Mouse (Mus musculus) adrenal gland, adult (tissue): ENCODE results near the gene Limd1.
A peak's percentile ranks its signal among the peaks of the same experiment; 100 is the strongest.
"Not testable (repeated sequence)": the region's sequence is repeated elsewhere in the genome, so short reads cannot be mapped to it uniquely, and the experiment has no call there.

Experiments used
- DNase-seq, 2 experiments: peaks; one replicate each; pipeline ENCODE4 v3.0.0; 2022 to 2023; ENCODE audit warnings: low spot score in 1 of 2; ENCODE audit not compliant: inconsistent age in 2 of 2

Limd1 gene

GRCm38 (mm10) chr9:123478586-123479195 lies at the start of gene Limd1:
Gene Limd1, plus strand, starts transcription at chr9:123478706.
- peak; percentile 86 to 93 for DNase-seq

- no peak for DNase-seq
Observed at GRCm38 (mm10) chr9:123429863-123430262, 48.6 kb upstream of the Limd1 start.

GRCm38 (mm10) chr9:123430973-123431372 lies 47.5 kb upstream of the Limd1 start:
- DNase-seq = no peak

GRCm38 (mm10) chr9:123438223-123438622 lies 40.3 kb upstream of the Limd1 start:
- DNase-seq = no peak

GRCm38 (mm10) chr9:123440230-123441058 lies 38.1 kb upstream of the Limd1 start:
- peak in 1 of 2 experiments; percentile 40 for DNase-seq

GRCm38 (mm10) chr9:123447101-123447500 lies 31.4 kb upstream of the Limd1 start:
- DNase-seq = not testable (repeated sequence)

- DNase-seq = no peak
Observed at GRCm38 (mm10) chr9:123448594-123448993, 29.9 kb upstream of the Limd1 start.

GRCm38 (mm10) chr9:123450174-123450573 lies 28.3 kb upstream of the Limd1 start:
- peak; percentile 37 to 86 for DNase-seq

- no peak for DNase-seq
Observed at GRCm38 (mm10) chr9:123451772-123452171, 26.7 kb upstream of the Limd1 start.

GRCm38 (mm10) chr9:123456634-123457602 lies 21.6 kb upstream of the Limd1 start:
- no peak for DNase-seq

GRCm38 (mm10) chr9:123457603-123458002 lies 20.9 kb upstream of the Limd1 start:
- DNase-seq = peak in 1 of 2 experiments; percentile 59

GRCm38 (mm10) chr9:123467141-123467620 lies 11.3 kb upstream of the Limd1 start:
- peak in 1 of 2 experiments; percentile 66 for DNase-seq

- DNase-seq = peak in 1 of 2 experiments; percentile 62
Observed at GRCm38 (mm10) chr9:123468406-123469085, 10.0 kb upstream of the Limd1 start.

GRCm38 (mm10) chr9:123469087-123469486 lies 9.4 kb upstream of the Limd1 start:
- DNase-seq = peak in 1 of 2 experiments; percentile 35

GRCm38 (mm10) chr9:123473377-123473776 lies 5.1 kb upstream of the Limd1 start:
- peak; percentile 26 to 84 for DNase-seq

GRCm38 (mm10) chr9:123475569-123475968 lies 2.9 kb upstream of the Limd1 start:
- peak in 1 of 2 experiments; percentile 38 for DNase-seq

GRCm38 (mm10) chr9:123478031-123478585 lies 398 bp upstream of the Limd1 start:
- DNase-seq = peak; percentile 70 to 84

GRCm38 (mm10) chr9:123479196-123479669 lies 727 bp downstream of the Limd1 start:
- peak in 1 of 2 experiments; percentile 43 for DNase-seq

- DNase-seq = peak in 1 of 2 experiments; percentile 46
Observed at GRCm38 (mm10) chr9:123479876-123480252, 1.4 kb downstream of the Limd1 start.
